Mouse (Mus musculus) cerebellum, postnatal 14 days (tissue): ENCODE data around the gene Map6.
A peak's percentile ranks its signal among the peaks of the same experiment; 100 is the strongest.

Experiments
- DNase-seq, 2 experiments: peaks; one replicate each; pipeline ENCODE4 v3.0.0; 2021; ENCODE audit warnings: mixed read lengths in 2 of 2

Gene Map6

GRCm38 (mm10) chr7:99316207-99316606, 49.0 kb downstream of the Map6 start:
- no peak for DNase-seq

GRCm38 (mm10) chr7:99317475-99317874, 50.2 kb downstream of the Map6 start:
- DNase-seq: no peak

- DNase-seq: no peak
These were observed 53.3 kb downstream of the Map6 start for GRCm38 (mm10) chr7:99320524-99320923.

- no peak for DNase-seq
These were observed 55.6 kb downstream of the Map6 start for GRCm38 (mm10) chr7:99322691-99323320.

GRCm38 (mm10) chr7:99323321-99323700, 56.1 kb downstream of the Map6 start:
- DNase-seq: no peak

GRCm38 (mm10) chr7:99324810-99325209, 57.6 kb downstream of the Map6 start:
- no peak for DNase-seq

- peak in 1 of 2 experiments; percentile 28 for DNase-seq
These were observed 58.9 kb downstream of the Map6 start for GRCm38 (mm10) chr7:99326128-99326527.

- DNase-seq: no peak
These were observed 61.6 kb downstream of the Map6 start for GRCm38 (mm10) chr7:99328847-99329246.

- no peak for DNase-seq
These were observed 62.8 kb downstream of the Map6 start for GRCm38 (mm10) chr7:99330012-99330411.

GRCm38 (mm10) chr7:99332774-99333480, 65.7 kb downstream of the Map6 start:
- DNase-seq: peak; percentile 84 to 92

- DNase-seq: no peak
These were observed 73.5 kb downstream of the Map6 start for GRCm38 (mm10) chr7:99340736-99341135.

- no peak for DNase-seq
These were observed 76.3 kb downstream of the Map6 start for GRCm38 (mm10) chr7:99343577-99343976.

GRCm38 (mm10) chr7:99347268-99347667, 80.0 kb downstream of the Map6 start:
- no peak for DNase-seq

- DNase-seq: no peak
These were observed 81.6 kb downstream of the Map6 start for GRCm38 (mm10) chr7:99348883-99349282.

GRCm38 (mm10) chr7:99349782-99350720, 82.8 kb downstream of the Map6 start:
- DNase-seq: no peak

GRCm38 (mm10) chr7:99351104-99351801, 84.0 kb downstream of the Map6 start:
- peak; percentile 77 to 79 for DNase-seq

- peak; percentile 46 to 50 for DNase-seq
These were observed 84.7 kb downstream of the Map6 start for GRCm38 (mm10) chr7:99351802-99352517.

GRCm38 (mm10) chr7:99352526-99353400, 85.5 kb downstream of the Map6 start, which contains the start of gene Serpinh1:
Gene Serpinh1 (minus strand): TSS chr7:99353239.
- DNase-seq: peak; percentile 44 to 62

GRCm38 (mm10) chr7:99355731-99356131, 88.5 kb downstream of the Map6 start:
- DNase-seq: peak in 1 of 2 experiments; percentile 52

GRCm38 (mm10) chr7:99356244-99356930, 89.1 kb downstream of the Map6 start:
- DNase-seq: no peak
